Mouse (Mus musculus): ENCODE results near the gene Mrps25. TPM values are rescaled to one million over a fixed set of nuclear protein-coding genes. Genes with fewer than 3 reads are reported as not detected.

The Mrps25 gene
- total RNA-seq, 2 experiments from 2014 or later = 49.9 to 53.2 TPM

DNA sequence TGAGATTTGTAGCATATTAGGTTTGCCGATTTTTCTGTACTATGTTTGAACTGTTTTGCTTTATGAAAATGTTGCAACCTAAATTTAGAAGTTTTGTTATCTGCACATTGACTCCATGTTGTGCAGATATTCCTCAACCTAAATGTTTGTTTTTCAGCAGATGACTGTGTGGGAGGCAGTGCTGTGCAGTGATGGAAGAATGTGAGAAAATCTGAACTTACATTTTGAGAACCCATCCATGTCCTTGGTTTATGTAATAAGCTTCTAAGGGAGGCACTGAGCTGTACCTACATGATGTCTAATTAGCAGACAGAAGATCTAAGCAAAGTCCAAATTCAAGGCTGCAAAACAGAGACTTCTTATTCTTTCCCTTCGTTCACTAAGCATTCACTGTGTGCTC is 50.2 kb downstream of the Mrps25 start:
- no peak for DNase-seq (ENCODE audit: extremely low spot score in 1 of 2, low spot score in 2 of 2)
- intact Hi-C loops (cut with DNase I) = loop anchor here (5.0 kb wide), 1 partner anchor 36 kb away; no protein-coding TSS in a partner anchor

DNA sequence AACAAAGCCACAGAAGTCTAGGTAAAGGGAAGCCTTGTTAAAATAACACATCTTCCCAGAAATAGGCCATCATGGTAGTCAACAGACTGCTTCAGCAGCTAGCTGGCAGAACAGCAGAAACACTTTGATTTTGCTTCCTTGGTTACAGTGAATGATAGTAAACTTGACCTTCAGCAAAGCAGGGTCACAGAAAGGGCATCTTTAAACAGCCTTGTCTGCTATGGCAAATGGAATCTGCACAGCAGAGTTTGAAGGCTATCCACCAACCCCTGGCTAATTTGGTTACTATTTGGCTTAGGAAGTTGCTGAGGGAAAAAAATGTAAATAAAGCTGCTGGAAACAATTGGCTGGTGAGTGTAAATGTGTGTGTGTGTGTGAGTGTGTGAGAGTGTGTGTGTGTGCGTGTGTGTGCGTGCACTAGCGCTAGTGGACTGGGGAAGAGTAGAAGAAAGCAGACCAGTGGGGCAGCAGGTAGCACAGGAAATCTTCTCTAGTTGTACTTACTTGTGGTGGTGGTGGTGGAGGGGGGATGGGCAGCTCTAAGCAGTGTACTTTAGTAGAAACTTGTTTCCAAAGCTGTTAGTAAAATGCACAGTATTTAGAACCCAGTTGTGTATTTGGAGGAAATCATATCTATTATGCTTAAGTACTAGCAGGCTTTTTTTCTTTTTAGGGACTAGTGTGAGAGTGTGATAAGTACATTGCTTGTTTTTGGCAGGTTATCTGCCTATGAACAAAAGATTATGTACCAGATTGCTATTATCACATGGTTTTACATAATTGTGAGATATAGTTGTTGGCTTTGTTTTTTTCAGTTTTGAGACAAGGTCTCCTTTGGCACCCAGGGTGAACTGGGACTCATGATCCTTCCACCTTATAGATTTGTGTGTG is 51.6 kb downstream of the Mrps25 start:
- intact Hi-C loops (cut with DNase I) = loop anchor here (5.0 kb wide), 1 partner anchor 35 kb away; no protein-coding TSS in a partner anchor
- peak in 1 of 2 experiments; percentile 18 for DNase-seq (ENCODE audit: extremely low spot score in 1 of 2, low spot score in 2 of 2)

DNA sequence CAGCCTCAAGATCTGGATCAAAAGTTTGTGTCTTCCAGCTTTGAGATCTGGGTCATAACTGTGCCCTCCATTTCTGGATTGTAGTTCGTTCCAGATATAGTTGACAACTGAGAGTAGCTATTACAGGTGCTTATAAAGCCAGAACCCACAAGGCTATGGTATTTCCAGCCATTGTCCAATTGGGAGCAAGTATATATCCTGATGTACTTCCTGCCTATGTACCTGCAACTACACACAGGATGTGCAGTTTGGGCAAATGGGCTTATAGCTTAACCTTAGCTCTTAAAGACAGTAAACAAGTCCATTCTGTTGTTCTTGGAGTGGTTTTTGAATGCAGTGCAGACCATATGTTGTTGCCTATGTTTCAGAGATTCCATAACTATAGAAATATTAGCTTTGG is 52.4 kb downstream of the Mrps25 start:
- intact Hi-C loops (cut with DNase I) = loop anchor here (5.0 kb wide), 1 partner anchor 34 kb away; no protein-coding TSS in a partner anchor
- DNase-seq (ENCODE audit: extremely low spot score in 1 of 2, low spot score in 2 of 2) = no peak

DNA sequence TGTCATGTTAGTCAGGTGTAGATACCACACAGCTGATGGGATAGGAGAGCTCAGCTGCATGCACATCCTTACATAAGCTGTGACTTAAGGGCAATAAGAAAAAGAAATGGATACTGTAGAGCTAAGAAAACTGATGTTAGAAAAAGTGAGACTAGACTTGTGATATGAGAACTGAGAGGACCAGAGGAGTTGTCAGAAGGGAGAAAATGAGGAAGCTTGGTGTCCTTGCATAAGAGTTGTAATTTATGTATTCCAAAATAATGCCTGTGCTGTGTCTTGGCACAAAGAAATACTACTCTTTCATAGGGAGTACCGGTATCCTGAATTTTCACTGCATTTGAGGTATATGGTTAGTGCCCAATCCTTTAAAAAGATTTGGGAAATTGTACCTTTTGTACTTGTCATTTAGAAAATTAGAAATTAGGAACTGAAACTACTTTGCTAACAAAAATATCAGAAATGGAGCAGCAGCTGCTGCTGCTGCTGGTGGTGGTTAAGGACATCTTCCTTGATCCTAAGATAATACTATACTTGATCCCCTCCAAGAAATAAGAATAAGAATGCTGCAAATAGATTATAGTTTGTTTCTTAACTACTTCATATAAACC is 56.9 kb downstream of the Mrps25 start:
- no peak for DNase-seq (ENCODE audit: extremely low spot score in 1 of 2, low spot score in 2 of 2)
- intact Hi-C loops (cut with DNase I) = no loop called here

DNA sequence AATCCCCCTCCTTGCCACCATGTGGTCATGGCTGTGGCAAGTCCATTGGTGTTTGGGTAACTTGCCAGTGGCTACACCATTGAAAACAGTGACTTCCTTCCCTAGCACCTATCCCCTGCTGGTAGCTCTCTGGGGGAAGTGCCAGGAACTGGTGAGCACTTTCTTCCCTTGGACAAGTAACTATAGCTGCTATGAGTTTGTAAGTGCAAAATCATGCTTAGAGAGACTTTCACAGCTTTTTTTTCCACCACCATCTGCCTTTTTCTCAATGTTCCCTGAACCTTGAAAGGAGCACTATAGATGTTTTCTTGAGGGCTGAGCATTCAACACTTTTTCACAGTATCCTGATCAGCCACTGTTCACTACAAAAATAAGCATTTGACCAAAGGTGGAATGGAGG is 59.3 kb downstream of the Mrps25 start:
- DNase-seq (ENCODE audit: extremely low spot score in 1 of 2, low spot score in 2 of 2) = peak in 1 of 2 experiments; percentile 16
- intact Hi-C loops (cut with DNase I) = no loop called here

Other genes with a start within 250 kb of the Mrps25 start
- 1 to 10 TPM; 6.8 to 7.8 TPM for gene Fgd5, start 205.2 kb downstream of the Mrps25 start, total RNA-seq (2021)
- gene Nr2c2, start 92.6 kb downstream of the Mrps25 start, total RNA-seq (2021) = 10 to 100 TPM; 91.6 to 92.3 TPM
- 10 to 100 TPM; 33.7 to 36.0 TPM for gene Rbsn, start 30.9 kb upstream of the Mrps25 start, total RNA-seq (2021)
- 1 to 10 TPM; 3.1 to 3.2 TPM for gene Trh, start 60.6 kb upstream of the Mrps25 start, total RNA-seq (2021)